Mouse (Mus musculus): Measurements from ENCODE around the gene Hsd3b6.
"Not testable (repeated sequence)": the region's sequence is repeated elsewhere in the genome, so short reads cannot be mapped to it uniquely, and the experiment has no call there.

The Hsd3b6 gene

GRCm38 (mm10) chr3:98814101-98814670, at the start of gene Hsd3b6:
TSS of gene Hsd3b6 (minus strand) at chr3:98814443.
- no peak for DNase-seq

- no peak for DNase-seq
Observed at GRCm38 (mm10) chr3:98862800-98863199, 48.6 kb upstream of the Hsd3b6 start.

- no peak for DNase-seq
Observed at GRCm38 (mm10) chr3:98859576-98859975, 45.3 kb upstream of the Hsd3b6 start, which contains the start of gene Hsd3b1. TSS of gene Hsd3b1 (minus strand) at chr3:98859794.

GRCm38 (mm10) chr3:98858051-98858450, 43.8 kb upstream of the Hsd3b6 start:
- no peak for DNase-seq

GRCm38 (mm10) chr3:98856892-98857291, 42.6 kb upstream of the Hsd3b6 start:
- no peak for DNase-seq

- no peak for DNase-seq
Observed at GRCm38 (mm10) chr3:98855160-98855559, 40.9 kb upstream of the Hsd3b6 start.

- no peak for DNase-seq
Observed at GRCm38 (mm10) chr3:98853685-98854084, 39.4 kb upstream of the Hsd3b6 start.

- DNase-seq, result no peak
Observed at GRCm38 (mm10) chr3:98853051-98853450, 38.8 kb upstream of the Hsd3b6 start.

- DNase-seq, result no peak
Observed at GRCm38 (mm10) chr3:98852631-98853030, 38.4 kb upstream of the Hsd3b6 start.

GRCm38 (mm10) chr3:98851853-98852252, 37.6 kb upstream of the Hsd3b6 start:
- no peak for DNase-seq

GRCm38 (mm10) chr3:98850262-98850661, 36.0 kb upstream of the Hsd3b6 start:
- DNase-seq, result no peak

- DNase-seq, result no peak
Observed at GRCm38 (mm10) chr3:98848898-98849297, 34.7 kb upstream of the Hsd3b6 start.

- DNase-seq, result not testable (repeated sequence)
Observed at GRCm38 (mm10) chr3:98812653-98813052, 1.6 kb downstream of the Hsd3b6 start.

- not testable (repeated sequence) for DNase-seq
Observed at GRCm38 (mm10) chr3:98805032-98805431, 9.2 kb downstream of the Hsd3b6 start.

- no peak for DNase-seq
Observed at GRCm38 (mm10) chr3:98786551-98786950, 27.7 kb downstream of the Hsd3b6 start.

GRCm38 (mm10) chr3:98782181-98782868, 31.9 kb downstream of the Hsd3b6 start:
- DNase-seq, result no peak

GRCm38 (mm10) chr3:98780921-98781320, 33.3 kb downstream of the Hsd3b6 start:
- DNase-seq, result no peak

- DNase-seq, result no peak
Observed at GRCm38 (mm10) chr3:98764155-98764554, 50.1 kb downstream of the Hsd3b6 start.

GRCm38 (mm10) chr3:98756836-98757235, 57.4 kb downstream of the Hsd3b6 start:
- DNase-seq, result no peak

All from spleen, adult 18-20 months (tissue).